Mouse (Mus musculus): ENCODE results near the gene Gm11111. TPM values are rescaled to one million over a fixed set of nuclear protein-coding genes. Genes with fewer than 3 reads are reported as not detected.
"Not testable (repeated sequence)": the region's sequence is repeated elsewhere in the genome, so short reads cannot be mapped to it uniquely, and the experiment has no call there.

Gm11111 gene
- polyA plus RNA-seq, 2 experiments, result not detected

GRCm38 (mm10) chr5:98569029-98569513 is 16.6 kb downstream of the Gm11111 start:
- TF ChIP-seq POLR2A (IDR thresholded peaks at IDR 0.05; ENCODE audit: borderline replicate concordance, extremely low read depth, insufficient read depth, insufficient read length), result no peak
- no peaks in the 10 kb centered on the region for H3K27me3 ChIP-seq (ENCODE audit: control insufficient read depth, insufficient read depth, low read length)
- WGBS, result 70% methylated on average over 3 of the region's 3 CpGs
- DNase-seq (ENCODE audit: low spot score), result no peak
- no peak for ATAC-seq (ENCODE audit: low FRiP score, low read depth)
- no peak overlapping the region for H3K9ac ChIP-seq (ENCODE audit: low read depth, low read length, severe bottlenecking)
- no peak overlapping the region for H3K4me2 ChIP-seq (replicated peaks; ENCODE audit: low read depth, low read length, severe bottlenecking)
- no peaks in the 10 kb centered on the region for H3K9me3 ChIP-seq (ENCODE audit: control insufficient read depth, low read length)
- H3K4me1 ChIP-seq (ENCODE audit: control insufficient read depth, insufficient read depth, low read length), result 0 out of 2 replicates have a peak, but pooled peaks cover 2% of the 10 kb centered on the region
- no peaks in the 10 kb centered on the region for H3K36me3 ChIP-seq (ENCODE audit: control insufficient read depth, insufficient read depth, low read length)
- no peak overlapping the region for H3K27ac ChIP-seq (replicated peaks; ENCODE audit: low read depth, low read length)
- no peak overlapping the region for H3K4me3 ChIP-seq (replicated peaks; ENCODE audit: low read length)

- no peak for DNase-seq (ENCODE audit: low spot score)
- ATAC-seq (ENCODE audit: low FRiP score, low read depth), result no peak
Measured at GRCm38 (mm10) chr5:98572392-98572791, 19.9 kb downstream of the Gm11111 start.

GRCm38 (mm10) chr5:98574711-98575470 is 22.4 kb downstream of the Gm11111 start:
- ATAC-seq (ENCODE audit: low FRiP score, low read depth) (peak; percentile 81), DNase-seq (ENCODE audit: low spot score) (peak; percentile 80)
- Histone ChIP-seq H3K4me3 (replicated peaks; ENCODE audit: low read length) (no peak overlapping the region), H3K9me3 (ENCODE audit: control insufficient read depth, low read length) (no peaks in the 10 kb centered on the region), H3K4me1 (ENCODE audit: control insufficient read depth, insufficient read depth, low read length) (peaks cover 7% of the 10 kb centered on the region), H3K9ac (ENCODE audit: low read depth, low read length, severe bottlenecking) (no peak overlapping the region), H3K4me2 (replicated peaks; ENCODE audit: low read depth, low read length, severe bottlenecking) (peak overlapping the region; percentile 11; the same call in 1 of the 2 replicates), H3K27me3 (ENCODE audit: control insufficient read depth, insufficient read depth, low read length) (no peaks in the 10 kb centered on the region), H3K36me3 (ENCODE audit: control insufficient read depth, insufficient read depth, low read length) (no peaks in the 10 kb centered on the region), H3K27ac (replicated peaks; ENCODE audit: low read depth, low read length) (no peak overlapping the region)
- WGBS, result 29% methylated on average over 12 of the region's 12 CpGs
- TF ChIP-seq POLR2A (IDR thresholded peaks at IDR 0.05; ENCODE audit: borderline replicate concordance, extremely low read depth, insufficient read depth, insufficient read length), result no peak

More at GRCm38 (mm10) chr5:98572392-98572791, 19.9 kb downstream of the Gm11111 start:
- Histone ChIP-seq H3K4me3 (replicated peaks; ENCODE audit: low read length) (no peak overlapping the region), H3K9me3 (ENCODE audit: control insufficient read depth, low read length) (no peaks in the 10 kb centered on the region), H3K27ac (replicated peaks; ENCODE audit: low read depth, low read length) (no peak overlapping the region), H3K4me1 (ENCODE audit: control insufficient read depth, insufficient read depth, low read length) (peaks cover 7% of the 10 kb centered on the region), H3K9ac (ENCODE audit: low read depth, low read length, severe bottlenecking) (no peak overlapping the region), H3K27me3 (ENCODE audit: control insufficient read depth, insufficient read depth, low read length) (no peaks in the 10 kb centered on the region), H3K4me2 (replicated peaks; ENCODE audit: low read depth, low read length, severe bottlenecking) (no peak overlapping the region), H3K36me3 (ENCODE audit: control insufficient read depth, insufficient read depth, low read length) (no peaks in the 10 kb centered on the region)
- 50% methylated on average over 4 of the region's 4 CpGs for WGBS
- no peak for TF ChIP-seq POLR2A (IDR thresholded peaks at IDR 0.05; ENCODE audit: borderline replicate concordance, extremely low read depth, insufficient read depth, insufficient read length)

GRCm38 (mm10) chr5:98575471-98575834 is 23.0 kb downstream of the Gm11111 start:
- H3K27me3 ChIP-seq (ENCODE audit: control insufficient read depth, insufficient read depth, low read length), result no peaks in the 10 kb centered on the region
- ATAC-seq (ENCODE audit: low FRiP score, low read depth) (no peak), DNase-seq (ENCODE audit: low spot score) (no peak)
- no peaks in the 10 kb centered on the region for H3K9me3 ChIP-seq (ENCODE audit: control insufficient read depth, low read length)
- no peak overlapping the region for H3K9ac ChIP-seq (ENCODE audit: low read depth, low read length, severe bottlenecking)
- peaks cover 7% of the 10 kb centered on the region for H3K4me1 ChIP-seq (ENCODE audit: control insufficient read depth, insufficient read depth, low read length)
- TF ChIP-seq POLR2A (IDR thresholded peaks at IDR 0.05; ENCODE audit: borderline replicate concordance, extremely low read depth, insufficient read depth, insufficient read length), result no peak
- 55% methylated on average over 4 of the region's 4 CpGs for whole genome bisulfite sequencing
- H3K27ac ChIP-seq (replicated peaks; ENCODE audit: low read depth, low read length), result no peak overlapping the region
- H3K36me3 ChIP-seq (ENCODE audit: control insufficient read depth, insufficient read depth, low read length), result no peaks in the 10 kb centered on the region
- H3K4me2 ChIP-seq (replicated peaks; ENCODE audit: low read depth, low read length, severe bottlenecking), result no peak overlapping the region
- no peak overlapping the region for H3K4me3 ChIP-seq (replicated peaks; ENCODE audit: low read length)

- 72% methylated on average over 6 of the region's 6 CpGs for WGBS
- not testable (repeated sequence) for H3K27me3 ChIP-seq (ENCODE audit: control insufficient read depth, insufficient read depth, low read length); DNase-seq (ENCODE audit: low spot score); H3K9me3 ChIP-seq (ENCODE audit: control insufficient read depth, low read length); H3K4me2 ChIP-seq (replicated peaks; ENCODE audit: low read depth, low read length, severe bottlenecking); H3K4me3 ChIP-seq (replicated peaks; ENCODE audit: low read length); H3K27ac ChIP-seq (replicated peaks; ENCODE audit: low read depth, low read length); H3K9ac ChIP-seq (ENCODE audit: low read depth, low read length, severe bottlenecking); ATAC-seq (ENCODE audit: low FRiP score, low read depth); H3K36me3 ChIP-seq (ENCODE audit: control insufficient read depth, insufficient read depth, low read length)
- peaks cover 11% of the 10 kb centered on the region for H3K4me1 ChIP-seq (ENCODE audit: control insufficient read depth, insufficient read depth, low read length)
Measured at GRCm38 (mm10) chr5:98576538-98576937, 24.0 kb downstream of the Gm11111 start.

Measured in limb, embryonic 14.5 days (tissue).